Mouse (Mus musculus): ENCODE measurements at regions not wholly inside any gene's neighbourhood (a gene's known extent, or its start where the extent isn't known, plus 50 kb on each side); places are given as distances from the start of the nearest gene placed in this dataset.

- DNase-seq (ENCODE audit: low spot score in 2 of 2): no peak
Measured at GRCm38 (mm10) chr1:142838663-142839062, 801.8 kb upstream of the B3galt2 start.

GRCm38 (mm10) chr1:142867024-142867700 lies 773.3 kb upstream of the B3galt2 start:
- DNase-seq (ENCODE audit: low spot score in 2 of 2): no peak

GRCm38 (mm10) chr1:142891842-142892241 lies 748.6 kb upstream of the B3galt2 start:
- DNase-seq (ENCODE audit: low spot score in 2 of 2): no peak

GRCm38 (mm10) chr1:142893156-142893555 lies 747.3 kb upstream of the B3galt2 start:
- no peak for DNase-seq (ENCODE audit: low spot score in 2 of 2)

- DNase-seq (ENCODE audit: low spot score in 2 of 2): no peak
Measured at GRCm38 (mm10) chr1:142894145-142894544, 746.3 kb upstream of the B3galt2 start.

- no peak for DNase-seq (ENCODE audit: low spot score in 2 of 2)
Measured at GRCm38 (mm10) chr1:142895081-142895480, 745.4 kb upstream of the B3galt2 start.

GRCm38 (mm10) chr1:142909907-142910306 lies 730.6 kb upstream of the B3galt2 start:
- no peak for DNase-seq (ENCODE audit: low spot score in 2 of 2)

- no peak for DNase-seq (ENCODE audit: low spot score in 2 of 2)
Measured at GRCm38 (mm10) chr1:142956686-142957085, 683.8 kb upstream of the B3galt2 start.

- DNase-seq (ENCODE audit: low spot score in 2 of 2): no peak
Measured at GRCm38 (mm10) chr1:142971475-142971874, 669.0 kb upstream of the B3galt2 start.

- no peak for DNase-seq (ENCODE audit: low spot score in 2 of 2)
Measured at GRCm38 (mm10) chr1:142973387-142973786, 667.1 kb upstream of the B3galt2 start.

GRCm38 (mm10) chr1:142982994-142983393 lies 657.5 kb upstream of the B3galt2 start:
- no peak for DNase-seq (ENCODE audit: low spot score in 2 of 2)

GRCm38 (mm10) chr1:142983641-142984040 lies 656.8 kb upstream of the B3galt2 start:
- DNase-seq (ENCODE audit: low spot score in 2 of 2): no peak

GRCm38 (mm10) chr1:142985516-142985915 lies 654.9 kb upstream of the B3galt2 start:
- DNase-seq (ENCODE audit: low spot score in 2 of 2): peak in 1 of 2 experiments; percentile 28

- no peak for DNase-seq (ENCODE audit: low spot score in 2 of 2)
Measured at GRCm38 (mm10) chr1:143000216-143000615, 640.2 kb upstream of the B3galt2 start.

- DNase-seq (ENCODE audit: low spot score in 2 of 2): no peak
Measured at GRCm38 (mm10) chr1:143001112-143001511, 639.4 kb upstream of the B3galt2 start.

- DNase-seq (ENCODE audit: low spot score in 2 of 2): no peak
Measured at GRCm38 (mm10) chr1:143006045-143006444, 634.4 kb upstream of the B3galt2 start.

GRCm38 (mm10) chr1:143019982-143020381 lies 620.5 kb upstream of the B3galt2 start:
- DNase-seq (ENCODE audit: low spot score in 2 of 2): no peak

- no peak for DNase-seq (ENCODE audit: low spot score in 2 of 2)
Measured at GRCm38 (mm10) chr1:143053161-143053560, 587.3 kb upstream of the B3galt2 start.

GRCm38 (mm10) chr1:143053599-143053998 lies 586.9 kb upstream of the B3galt2 start:
- DNase-seq (ENCODE audit: low spot score in 2 of 2): peak in 1 of 2 experiments; percentile 14

GRCm38 (mm10) chr1:143054451-143055024 lies 585.9 kb upstream of the B3galt2 start:
- no peak for DNase-seq (ENCODE audit: low spot score in 2 of 2)

- no peak for DNase-seq (ENCODE audit: low spot score in 2 of 2)
Measured at GRCm38 (mm10) chr1:143060698-143061576, 579.5 kb upstream of the B3galt2 start.

- DNase-seq (ENCODE audit: low spot score in 2 of 2): no peak
Measured at GRCm38 (mm10) chr1:143065493-143065892, 575.0 kb upstream of the B3galt2 start.

Data from left cerebral cortex, adult 18-20 months (tissue).